Mouse (Mus musculus) hindbrain, embryonic 13.5 days (tissue): ENCODE results near the gene March2. TPM values are rescaled to one million over a fixed set of nuclear protein-coding genes. Genes with fewer than 3 reads are reported as not detected.
A peak's percentile ranks its signal among the peaks of the same experiment; 100 is the strongest.

Experiments used
- ATAC-seq: fragments of 200-750 bp; cut with Nextera tagmentation; 2 replicates; pipeline ENCODE4 v1.8.0; 2017; ENCODE audit warnings: moderate TSS enrichment; ENCODE audit not compliant: low FRiP score
- H3K27ac ChIP-seq: fragments of 300-500 bp; sonication (generic); 2 replicates; pipeline ENCODE4 v1.5.1; 2015; ENCODE audit warnings: inconsistent platforms, mild to moderate bottlenecking, moderate library complexity
- H3K27me3 ChIP-seq: fragments of 300-500 bp; sonication (generic); 2 replicates; pipeline ENCODE4 v1.6.1; 2015; ENCODE audit warnings: mild to moderate bottlenecking, inconsistent platforms
- H3K36me3 ChIP-seq: fragments of 300-500 bp; sonication (generic); 2 replicates; pipeline ENCODE4 v1.6.1; 2015; ENCODE audit warnings: mild to moderate bottlenecking, inconsistent platforms
- H3K4me1 ChIP-seq: fragments of 300-500 bp; sonication (generic); replicated peaks from 2 replicates; pipeline ENCODE4 v1.6.1; 2015; ENCODE audit warnings: inconsistent platforms
- H3K4me2 ChIP-seq: fragments of 300-500 bp; sonication (generic); 2 replicates; pipeline ENCODE4 v1.6.1; 2015; ENCODE audit warnings: inconsistent platforms, mild to moderate bottlenecking, moderate library complexity
- H3K4me3 ChIP-seq: fragments of 300-500 bp; sonication (generic); 2 replicates; pipeline ENCODE4 v1.5.1; 2015; ENCODE audit warnings: mild to moderate bottlenecking, inconsistent platforms
- H3K9ac ChIP-seq: fragments of 300-500 bp; sonication (generic); 2 replicates; pipeline ENCODE4 v1.6.1; 2015; ENCODE audit warnings: mild to moderate bottlenecking, inconsistent platforms
- H3K9me3 ChIP-seq: fragments of 300-500 bp; sonication (generic); 2 replicates; pipeline ENCODE4 v1.6.1; 2016; ENCODE audit warnings: inconsistent platforms
- WGBS: fragments of 180-500 bp; shearing (Covaris S2); methylation state at CpG from one replicate; pipeline ENCODE4 v1.1.7; 2015; 5-methylcytosine and 5-hydroxymethylcytosine counted together
- polyA plus RNA-seq: library from polyadenylated mRNA; unstranded; fragments of >200 nt; fragmentation: Nextera tagmentation; extraction: Ambion mirVana; gene quantifications from 2 replicates; pipeline ENCODE4 v1.2.1, GENCODE M21; 2015

The March2 gene
- polyA plus RNA-seq, 1 experiment from 2014 or later: 68.4 TPM

- WGBS: 85% methylated on average over 5 of the region's 5 CpGs
- H3K4me1 ChIP-seq: peaks cover 12% of the 10 kb centered on the region
- no peak for ATAC-seq
Measured at GRCm38 (mm10) chr17:33713271-33713670, 5.2 kb downstream of the March2 start.

GRCm38 (mm10) chr17:33709834-33710233, 8.6 kb downstream of the March2 start:
- no peak overlapping the region for H3K4me2 ChIP-seq
- 82% methylated on average over 3 of the region's 3 CpGs for WGBS
- H3K9ac ChIP-seq: no peak overlapping the region
- no peak for ATAC-seq
- H3K4me1 ChIP-seq: no peaks in the 10 kb centered on the region
- no peaks in the 10 kb centered on the region for H3K9me3 ChIP-seq
- no peak overlapping the region for H3K4me3 ChIP-seq
- no peak overlapping the region for H3K27ac ChIP-seq
- H3K27me3 ChIP-seq: no peaks in the 10 kb centered on the region
- H3K36me3 ChIP-seq: peaks cover 71% of the 10 kb centered on the region

More at GRCm38 (mm10) chr17:33713271-33713670, 5.2 kb downstream of the March2 start:
- no peak overlapping the region for H3K9ac ChIP-seq
- H3K36me3 ChIP-seq: peaks cover 42% of the 10 kb centered on the region
- no peak overlapping the region for H3K27ac ChIP-seq
- no peak overlapping the region for H3K4me3 ChIP-seq
- H3K27me3 ChIP-seq: no peaks in the 10 kb centered on the region
- no peaks in the 10 kb centered on the region for H3K9me3 ChIP-seq
- no peak overlapping the region for H3K4me2 ChIP-seq

- no peak overlapping the region for H3K27ac ChIP-seq
- no peaks in the 10 kb centered on the region for H3K27me3 ChIP-seq
- H3K9me3 ChIP-seq: no peaks in the 10 kb centered on the region
- no peak overlapping the region for H3K9ac ChIP-seq
- no peak for ATAC-seq
- H3K4me1 ChIP-seq: no peaks in the 10 kb centered on the region
- no peak overlapping the region for H3K4me2 ChIP-seq
- peaks cover 75% of the 10 kb centered on the region for H3K36me3 ChIP-seq
- no peak overlapping the region for H3K4me3 ChIP-seq
- 91% methylated on average over 9 of the region's 9 CpGs for WGBS
Measured at GRCm38 (mm10) chr17:33703091-33703490, 15.4 kb downstream of the March2 start.

GRCm38 (mm10) chr17:33702178-33702577, 16.3 kb downstream of the March2 start:
- no peak for ATAC-seq
- H3K9me3 ChIP-seq: no peaks in the 10 kb centered on the region
- H3K4me3 ChIP-seq: no peak overlapping the region
- no peak overlapping the region for H3K4me2 ChIP-seq
- H3K27ac ChIP-seq: no peak overlapping the region
- H3K4me1 ChIP-seq: no peaks in the 10 kb centered on the region
- WGBS: 81% methylated on average over 1 of the region's 1 CpGs
- H3K27me3 ChIP-seq: no peaks in the 10 kb centered on the region
- H3K36me3 ChIP-seq: peaks cover 77% of the 10 kb centered on the region
- H3K9ac ChIP-seq: no peak overlapping the region

GRCm38 (mm10) chr17:33695471-33695870, 23.0 kb downstream of the March2 start:
- no peak for ATAC-seq
- H3K36me3 ChIP-seq: peaks cover 77% of the 10 kb centered on the region

GRCm38 (mm10) chr17:33686760-33687159, 31.7 kb downstream of the March2 start, which contains the start of gene Hnrnpm:
Gene Hnrnpm (minus strand): TSS chr17:33686860.
- H3K4me2 ChIP-seq: peak within 1 kb of the TSS; percentile 99
- peak within 1 kb of the TSS; percentile 93; the same call in 1 of the 2 replicates for H3K9ac ChIP-seq
- peak within 1 kb of the TSS; percentile 97 for H3K27ac ChIP-seq
- H3K36me3 ChIP-seq: peaks cover 15% of the 10 kb centered on the region
- no peaks in the 10 kb centered on the region for H3K9me3 ChIP-seq
- 86% methylated on average over 1 of the region's 1 CpGs for WGBS
- no peak for ATAC-seq
- H3K27me3 ChIP-seq: no peaks in the 10 kb centered on the region
- peaks cover 33% of the 10 kb centered on the region for H3K4me1 ChIP-seq
- H3K4me3 ChIP-seq: peak within 1 kb of the TSS; percentile 80

More at GRCm38 (mm10) chr17:33695471-33695870, 23.0 kb downstream of the March2 start:
- no peak overlapping the region for H3K4me3 ChIP-seq
- H3K27me3 ChIP-seq: no peaks in the 10 kb centered on the region
- H3K4me2 ChIP-seq: no peak overlapping the region
- H3K9me3 ChIP-seq: no peaks in the 10 kb centered on the region
- no peak overlapping the region for H3K27ac ChIP-seq
- no peak overlapping the region for H3K9ac ChIP-seq
- 88% methylated on average over 1 of the region's 1 CpGs for WGBS
- H3K4me1 ChIP-seq: no peaks in the 10 kb centered on the region

- peak overlapping the region; percentile 93 for H3K9ac ChIP-seq
- ATAC-seq: peak; percentile 98
- peak overlapping the region; percentile 97 for H3K27ac ChIP-seq
- under 1% methylated on average over 42 of the region's 42 CpGs for WGBS
- H3K36me3 ChIP-seq: 0 out of 2 replicates have a peak, but pooled peaks cover 6% of the 10 kb centered on the region
- peak overlapping the region; percentile 99 for H3K4me2 ChIP-seq
- no peaks in the 10 kb centered on the region for H3K27me3 ChIP-seq
- peaks cover 46% of the 10 kb centered on the region for H3K4me1 ChIP-seq
- H3K4me3 ChIP-seq: peak overlapping the region; percentile 80
- H3K9me3 ChIP-seq: no peaks in the 10 kb centered on the region
Measured at GRCm38 (mm10) chr17:33685249-33685653, 33.2 kb downstream of the March2 start.

GRCm38 (mm10) chr17:33684671-33685231, 33.7 kb downstream of the March2 start:
- Histone ChIP-seq H3K4me2 (peak overlapping the region; percentile 99), H3K27me3 (no peaks in the 10 kb centered on the region), H3K27ac (peak overlapping the region; percentile 97), H3K4me3 (peak overlapping the region; percentile 80), H3K9me3 (no peaks in the 10 kb centered on the region), H3K36me3 (0 out of 2 replicates have a peak, but pooled peaks cover 6% of the 10 kb centered on the region), H3K4me1 (peaks cover 46% of the 10 kb centered on the region), H3K9ac (peak overlapping the region; percentile 93)
- ATAC-seq: peak; percentile 90
- WGBS: under 1% methylated on average over 44 of the region's 44 CpGs

- peaks cover 46% of the 10 kb centered on the region for H3K4me1 ChIP-seq
- H3K36me3 ChIP-seq: peaks cover 4% of the 10 kb centered on the region
- no peaks in the 10 kb centered on the region for H3K9me3 ChIP-seq
- H3K27ac ChIP-seq: no peak overlapping the region
- ATAC-seq: no peak
- no peak overlapping the region for H3K4me3 ChIP-seq
- peak overlapping the region; percentile 99 for H3K4me2 ChIP-seq
- H3K27me3 ChIP-seq: no peaks in the 10 kb centered on the region
- H3K9ac ChIP-seq: no peak overlapping the region
Measured at GRCm38 (mm10) chr17:33681767-33682166, 36.7 kb downstream of the March2 start.

- H3K27ac ChIP-seq: no peak overlapping the region
- H3K4me1 ChIP-seq: peaks cover 36% of the 10 kb centered on the region
- H3K4me2 ChIP-seq: no peak overlapping the region
- H3K36me3 ChIP-seq: peaks cover 15% of the 10 kb centered on the region
- no peak overlapping the region for H3K9ac ChIP-seq
- H3K27me3 ChIP-seq: no peaks in the 10 kb centered on the region
- ATAC-seq: no peak
- H3K9me3 ChIP-seq: no peaks in the 10 kb centered on the region
- H3K4me3 ChIP-seq: no peak overlapping the region
Measured at GRCm38 (mm10) chr17:33678771-33679170, 39.7 kb downstream of the March2 start.

- Histone ChIP-seq H3K4me3 (no peak overlapping the region), H3K27ac (no peak overlapping the region), H3K9ac (no peak overlapping the region), H3K4me1 (peaks cover 9% of the 10 kb centered on the region), H3K4me2 (no peak overlapping the region), H3K9me3 (no peaks in the 10 kb centered on the region), H3K27me3 (no peaks in the 10 kb centered on the region), H3K36me3 (peaks cover 19% of the 10 kb centered on the region)
- 95% methylated on average over 2 of the region's 2 CpGs for WGBS
- no peak for ATAC-seq
Measured at GRCm38 (mm10) chr17:33676086-33676485, 42.4 kb downstream of the March2 start.

GRCm38 (mm10) chr17:33675452-33675851, 43.0 kb downstream of the March2 start:
- no peak for ATAC-seq
- Histone ChIP-seq H3K4me2 (no peak overlapping the region), H3K4me1 (0 out of 2 replicates have a peak, but pooled peaks cover 4% of the 10 kb centered on the region), H3K9me3 (no peaks in the 10 kb centered on the region), H3K36me3 (peaks cover 19% of the 10 kb centered on the region), H3K9ac (no peak overlapping the region), H3K27ac (no peak overlapping the region), H3K4me3 (no peak overlapping the region), H3K27me3 (no peaks in the 10 kb centered on the region)

- 78% methylated on average over 1 of the region's 1 CpGs for WGBS
- no peaks in the 10 kb centered on the region for H3K9me3 ChIP-seq
- H3K4me3 ChIP-seq: no peak overlapping the region
- peaks cover 11% of the 10 kb centered on the region for H3K4me1 ChIP-seq
- no peak overlapping the region for H3K9ac ChIP-seq
- peaks cover 19% of the 10 kb centered on the region for H3K36me3 ChIP-seq
- ATAC-seq: no peak
- no peak overlapping the region for H3K27ac ChIP-seq
- no peaks in the 10 kb centered on the region for H3K27me3 ChIP-seq
- H3K4me2 ChIP-seq: no peak overlapping the region
Measured at GRCm38 (mm10) chr17:33673837-33674236, 44.6 kb downstream of the March2 start.
